Mouse (Mus musculus) brown adipose tissue, adult 24 weeks (tissue): ENCODE data around the gene Sash3. TPM values are rescaled to one million over a fixed set of nuclear protein-coding genes. Genes with fewer than 3 reads are reported as not detected.

Experiments used
- H3K27ac ChIP-seq: fragments of 200-500 bp; replicated peaks from 2 replicates; pipeline ENCODE4 v1.5.1; 2012; ENCODE audit warnings: low read depth, mild to moderate bottlenecking, low read length
- H3K4me1 ChIP-seq: fragments of 200-500 bp; 2 replicates; pipeline ENCODE4 v1.6.1; 2012; ENCODE audit warnings: low read length, mixed read lengths; ENCODE audit not compliant: control insufficient read depth, insufficient read depth, insufficient read length
- H3K4me3 ChIP-seq: fragments of 200-500 bp; 2 replicates; pipeline ENCODE4 v1.5.1; 2012; ENCODE audit warnings: low read depth, mild to moderate bottlenecking, low read length, moderate library complexity; ENCODE audit not compliant: insufficient read depth
- polyA plus RNA-seq: library from polyadenylated mRNA; stranded (reverse); fragments of >200 nt; gene quantifications from 2 replicates; pipeline ENCODE4 v1.2.4, GENCODE M21; 2012; ENCODE audit not compliant: missing spikeins, insufficient read depth, insufficient read length

Gene Sash3
- polyA plus RNA-seq, 1 experiment = 1.3 TPM

GRCm38 (mm10) chrX:48129167-48129566 lies 17.1 kb upstream of the Sash3 start:
- H3K27ac ChIP-seq = no peak overlapping the region
- H3K4me1 ChIP-seq = no peaks in the 10 kb centered on the region
- no peak overlapping the region for H3K4me3 ChIP-seq

GRCm38 (mm10) chrX:48136935-48137334 lies 9.3 kb upstream of the Sash3 start:
- Histone ChIP-seq H3K4me1 (no peaks in the 10 kb centered on the region; the same call in 1 of the 2 replicates), H3K4me3 (no peak overlapping the region), H3K27ac (no peak overlapping the region)

DNA sequence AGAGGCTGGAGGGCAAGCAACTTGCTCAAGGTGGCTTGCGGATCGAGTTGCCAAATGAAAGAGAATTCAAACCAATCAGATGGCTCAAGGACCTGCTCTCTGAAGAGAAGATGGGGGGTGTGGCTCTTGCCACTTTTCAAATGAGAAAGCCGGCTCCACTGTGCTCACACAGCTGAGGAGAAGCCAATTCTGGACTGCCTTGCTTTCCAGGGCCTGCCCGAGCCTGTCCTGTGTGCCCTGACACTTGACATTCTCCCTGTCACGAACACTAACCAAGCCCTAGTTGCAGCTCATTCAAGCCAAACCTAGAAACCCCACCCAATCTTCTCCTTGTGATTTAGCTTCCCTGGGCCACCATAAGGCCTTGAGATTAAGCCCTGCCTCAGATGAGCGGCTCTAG lies 8.2 kb upstream of the Sash3 start:
- H3K4me1 ChIP-seq = peaks cover 2% of the 10 kb centered on the region
- H3K4me3 ChIP-seq = no peak overlapping the region
- no peak overlapping the region for H3K27ac ChIP-seq

DNA sequence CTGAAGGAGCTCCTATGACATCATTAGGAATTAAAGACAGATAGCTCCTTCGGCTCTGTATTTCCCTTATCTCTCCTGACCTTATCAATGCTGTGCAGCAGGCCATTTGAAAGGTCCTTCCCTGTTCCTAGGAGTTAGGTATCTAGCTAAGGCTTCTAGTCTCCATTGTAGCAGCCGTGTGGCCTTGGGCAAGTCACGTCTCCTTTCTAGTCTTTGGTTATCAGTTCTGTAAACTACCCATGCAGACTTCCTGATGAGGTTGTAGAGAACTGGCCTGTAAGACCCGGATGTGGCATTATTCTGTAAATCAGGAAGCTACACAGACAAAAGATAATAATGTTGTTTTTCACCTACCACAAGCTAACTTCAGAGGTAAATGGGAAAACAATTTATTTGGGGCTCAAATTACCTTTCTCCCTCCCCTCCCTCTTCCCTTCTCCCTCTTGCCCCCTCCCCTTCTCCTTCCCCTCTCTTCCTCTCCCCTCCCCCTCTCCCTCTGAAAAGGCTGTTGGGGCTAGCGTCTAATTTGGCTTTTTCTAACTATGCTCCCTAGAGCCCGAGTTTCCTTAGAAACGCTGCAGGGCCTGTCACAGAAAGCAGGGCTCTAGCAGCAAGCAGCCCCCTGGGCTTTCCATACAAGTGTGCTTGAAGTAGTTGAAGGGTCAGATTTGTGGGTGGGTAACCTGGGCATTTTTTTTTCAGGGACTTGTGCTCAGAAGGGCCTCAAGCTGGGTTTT lies 7.5 kb upstream of the Sash3 start:
- Histone ChIP-seq H3K4me3 (no peak overlapping the region), H3K27ac (peak overlapping the region; percentile 24; the same call in 1 of the 2 replicates), H3K4me1 (peaks cover 2% of the 10 kb centered on the region)

- H3K4me1 ChIP-seq = peaks cover 2% of the 10 kb centered on the region
- H3K4me3 ChIP-seq = no peak overlapping the region
- peak overlapping the region; percentile 24; the same call in 1 of the 2 replicates for H3K27ac ChIP-seq
Observed at GRCm38 (mm10) chrX:48139368-48140285, 6.6 kb upstream of the Sash3 start.

GRCm38 (mm10) chrX:48140286-48140877 lies 5.9 kb upstream of the Sash3 start:
- peaks cover 2% of the 10 kb centered on the region for H3K4me1 ChIP-seq
- no peak overlapping the region for H3K4me3 ChIP-seq
- H3K27ac ChIP-seq = peak overlapping the region; percentile 56; the same call in 1 of the 2 replicates

- H3K4me1 ChIP-seq = peaks cover 2% of the 10 kb centered on the region
- H3K4me3 ChIP-seq = no peak overlapping the region
- H3K27ac ChIP-seq = no peak overlapping the region
Observed at GRCm38 (mm10) chrX:48141481-48141880, 4.8 kb upstream of the Sash3 start.

- Histone ChIP-seq H3K4me3 (0 out of 2 replicates have a peak overlapping the region, but pooled peaks have one; percentile 27), H3K27ac (0 out of 2 replicates have a peak overlapping the region, but pooled peaks have one; percentile 18), H3K4me1 (peaks cover 2% of the 10 kb centered on the region; the same call in 1 of the 2 replicates)
Observed at GRCm38 (mm10) chrX:48143415-48144335, 2.6 kb upstream of the Sash3 start.

- H3K27ac ChIP-seq = no peak overlapping the region
- peak overlapping the region; percentile 24; the same call in 1 of the 2 replicates for H3K4me3 ChIP-seq
- peaks cover 2% of the 10 kb centered on the region; the same call in 1 of the 2 replicates for H3K4me1 ChIP-seq
Observed at GRCm38 (mm10) chrX:48147226-48147625, 990 bp downstream of the Sash3 start.

GRCm38 (mm10) chrX:48147741-48148186 lies 1.5 kb downstream of the Sash3 start:
- H3K27ac ChIP-seq = no peak overlapping the region

GRCm38 (mm10) chrX:48152106-48152505 lies 5.9 kb downstream of the Sash3 start:
- Histone ChIP-seq H3K4me1 (no peaks in the 10 kb centered on the region), H3K27ac (no peak overlapping the region; the same call in 1 of the 2 replicates)

More at GRCm38 (mm10) chrX:48147741-48148186, 1.5 kb downstream of the Sash3 start:
- Histone ChIP-seq H3K4me3 (peak overlapping the region; percentile 24; the same call in 1 of the 2 replicates), H3K4me1 (peaks cover 2% of the 10 kb centered on the region; the same call in 1 of the 2 replicates)

GRCm38 (mm10) chrX:48153414-48153813 lies 7.2 kb downstream of the Sash3 start:
- Histone ChIP-seq H3K4me1 (no peaks in the 10 kb centered on the region), H3K27ac (no peak overlapping the region), H3K4me3 (no peak overlapping the region)

More at GRCm38 (mm10) chrX:48152106-48152505, 5.9 kb downstream of the Sash3 start:
- no peak overlapping the region for H3K4me3 ChIP-seq

GRCm38 (mm10) chrX:48153949-48154348 lies 7.7 kb downstream of the Sash3 start:
- no peak overlapping the region for H3K4me3 ChIP-seq
- H3K27ac ChIP-seq = no peak overlapping the region
- no peaks in the 10 kb centered on the region for H3K4me1 ChIP-seq

DNA sequence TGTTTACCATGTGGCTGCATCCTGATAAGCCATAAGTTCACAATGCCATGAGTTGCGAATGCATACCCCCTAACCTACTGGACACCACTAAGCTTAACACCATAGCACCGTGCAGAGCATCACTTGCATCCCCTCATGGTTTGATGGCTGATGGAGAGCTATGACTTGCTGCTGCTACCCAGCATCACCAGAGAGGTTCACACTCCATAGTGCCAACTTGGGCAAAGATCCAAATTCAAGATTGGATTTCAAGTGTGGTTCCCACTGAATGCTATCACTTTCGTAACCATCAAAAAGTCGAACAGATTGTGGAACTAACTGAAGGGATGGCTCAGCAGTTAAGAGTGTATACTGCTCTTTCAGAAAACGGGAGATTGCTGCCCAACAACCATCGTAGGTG lies 9.3 kb downstream of the Sash3 start:
- no peak overlapping the region for H3K4me3 ChIP-seq
- no peaks in the 10 kb centered on the region for H3K4me1 ChIP-seq
- no peak overlapping the region for H3K27ac ChIP-seq
